Mouse (Mus musculus): ENCODE measurements around the gene Il16.
"Not testable (repeated sequence)": the region's sequence is repeated elsewhere in the genome, so short reads cannot be mapped to it uniquely, and the experiment has no call there.

Gene Il16

DNA sequence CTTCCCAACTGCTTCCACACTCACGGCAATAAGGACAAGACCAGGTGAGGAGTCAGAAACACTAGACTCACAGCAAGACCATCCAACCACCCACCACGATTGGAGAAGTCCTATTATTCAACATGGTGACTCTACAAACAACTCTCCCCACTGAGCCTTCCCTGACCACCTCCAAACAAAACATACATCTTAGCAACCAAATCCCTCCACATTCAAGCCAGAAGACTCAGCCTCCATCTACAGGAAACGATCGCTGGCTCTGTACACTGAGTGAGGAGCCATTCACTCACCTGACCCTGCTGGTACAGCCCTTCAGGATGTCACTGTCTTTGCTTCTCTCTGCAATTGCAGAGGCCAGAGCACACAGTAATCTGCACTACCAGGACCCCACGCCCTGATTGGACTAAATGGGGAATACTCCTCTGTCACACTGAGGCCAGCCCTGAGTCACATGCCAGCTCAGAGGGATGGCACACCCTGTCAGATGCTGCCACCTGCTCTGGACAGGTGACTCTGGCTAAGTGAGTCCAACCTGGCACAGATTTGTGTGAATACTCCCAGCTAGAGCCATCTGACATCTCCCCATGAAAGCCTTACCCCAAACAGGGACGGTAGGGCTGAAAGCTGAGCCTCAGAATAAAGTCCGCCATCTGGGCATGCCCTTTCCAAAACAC lies 10.3 kb downstream of the Il16 start:
- DNase-seq: no peak

DNA sequence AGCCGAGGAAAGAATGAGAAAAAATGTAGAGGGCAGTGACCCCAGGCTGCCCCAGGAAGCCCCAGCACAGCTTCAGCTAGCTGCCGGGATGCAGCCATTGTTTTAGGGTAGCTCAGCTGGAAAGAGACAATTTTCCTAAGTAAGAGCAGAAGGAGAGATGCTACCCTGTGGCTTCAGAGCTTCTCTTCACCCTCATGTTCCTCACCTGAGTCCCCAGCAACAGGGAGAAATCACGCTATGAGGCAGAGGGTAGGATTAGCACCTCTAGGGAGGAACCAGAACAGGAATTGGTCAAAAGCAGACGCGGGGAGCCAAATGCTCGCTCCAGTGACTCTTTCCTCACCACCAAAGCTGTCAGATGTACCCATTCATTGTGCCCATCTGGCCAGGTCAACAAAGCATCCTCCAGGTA lies 10.8 kb downstream of the Il16 start:
- no peak for DNase-seq

DNA sequence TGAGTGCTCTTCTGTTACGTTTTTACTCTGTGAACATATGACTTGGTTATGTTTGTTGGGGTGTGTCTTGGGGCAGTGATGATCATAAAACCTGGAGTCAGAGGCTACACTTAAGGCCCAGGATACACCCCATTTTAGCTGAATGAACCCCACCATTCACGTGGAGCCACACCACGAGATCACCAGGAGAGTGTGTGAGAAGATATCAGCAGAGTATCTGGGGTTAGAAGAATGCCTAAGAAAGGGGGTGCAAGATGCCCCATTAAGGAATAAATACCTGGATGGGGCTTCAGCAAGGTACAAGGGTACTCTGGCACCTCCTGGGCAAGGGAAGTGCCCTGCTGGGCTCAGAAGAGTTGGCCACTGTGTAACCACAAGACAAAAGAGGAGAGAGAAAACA lies 11.3 kb downstream of the Il16 start:
- DNase-seq: no peak

DNA sequence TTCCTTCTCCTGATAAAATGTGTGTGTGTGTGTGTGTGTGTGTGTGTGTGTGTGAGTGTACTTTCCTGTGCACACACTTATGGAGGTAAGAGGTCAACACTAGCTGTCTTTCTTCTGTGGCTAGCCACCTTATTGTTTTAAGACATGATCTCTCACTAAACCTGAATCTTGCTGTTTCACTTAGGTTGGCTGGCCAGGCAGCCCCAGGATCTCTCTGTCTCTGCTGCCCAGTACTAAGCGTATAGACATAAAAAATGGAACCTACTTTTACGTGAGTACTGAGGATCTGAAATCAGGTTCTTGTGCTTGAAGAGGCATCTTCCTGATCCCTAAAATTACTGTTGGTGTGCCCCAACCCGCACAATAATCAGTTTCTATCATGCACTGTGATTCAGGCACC lies 12.7 kb downstream of the Il16 start:
- no peak for DNase-seq

DNA sequence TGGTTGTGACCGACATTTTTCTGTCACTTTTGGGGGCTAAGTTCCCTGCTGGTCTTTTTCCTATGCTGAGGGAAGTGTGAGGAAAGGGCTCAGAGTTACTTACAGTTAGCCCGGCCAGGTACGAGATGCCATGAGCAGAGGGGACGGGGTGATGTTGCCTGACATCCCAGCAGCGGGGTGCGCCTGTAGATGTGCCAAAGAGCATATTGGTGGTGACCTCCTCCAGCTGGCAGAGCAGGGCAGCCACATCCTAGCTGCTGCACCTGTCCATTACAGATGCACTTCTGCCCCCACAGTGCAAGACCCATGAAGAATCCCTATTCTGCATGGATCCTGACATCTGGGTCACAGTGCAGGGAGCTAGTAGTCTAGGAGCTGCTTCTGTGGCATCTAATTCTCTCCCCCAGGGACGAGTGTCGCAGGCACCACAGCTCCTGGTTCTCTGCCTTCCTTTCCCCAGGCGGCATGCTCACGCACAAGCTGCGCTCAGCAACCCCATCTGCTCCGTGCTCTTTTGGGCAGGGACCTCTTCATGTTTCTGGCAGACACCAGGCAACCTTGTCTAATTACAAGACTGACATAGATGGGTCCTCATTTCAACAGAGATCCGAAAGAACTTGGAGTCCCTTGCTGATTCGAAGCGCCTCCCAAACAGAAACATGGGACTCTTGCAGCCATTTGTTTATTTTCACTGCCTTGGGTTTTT lies 13.4 kb downstream of the Il16 start:
- DNase-seq: no peak

DNA sequence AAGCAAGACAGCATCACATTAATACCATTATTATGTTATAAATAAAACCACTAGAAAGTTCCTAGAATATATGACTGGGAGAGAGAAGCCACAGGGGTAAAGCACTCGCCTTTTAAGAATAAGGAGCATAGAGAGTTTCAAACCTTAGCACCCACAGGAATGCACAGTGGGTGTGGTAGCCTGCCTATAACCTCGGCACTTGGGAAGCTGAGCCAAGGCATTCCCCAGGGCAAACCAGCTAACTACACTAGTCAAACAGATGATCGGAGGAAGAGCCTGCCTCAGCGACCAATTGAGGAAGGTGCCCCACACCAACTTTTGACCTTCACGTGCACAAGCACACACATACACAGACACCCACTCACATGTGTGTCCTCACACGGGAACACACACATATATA lies 14.2 kb downstream of the Il16 start:
- no peak for DNase-seq

DNA sequence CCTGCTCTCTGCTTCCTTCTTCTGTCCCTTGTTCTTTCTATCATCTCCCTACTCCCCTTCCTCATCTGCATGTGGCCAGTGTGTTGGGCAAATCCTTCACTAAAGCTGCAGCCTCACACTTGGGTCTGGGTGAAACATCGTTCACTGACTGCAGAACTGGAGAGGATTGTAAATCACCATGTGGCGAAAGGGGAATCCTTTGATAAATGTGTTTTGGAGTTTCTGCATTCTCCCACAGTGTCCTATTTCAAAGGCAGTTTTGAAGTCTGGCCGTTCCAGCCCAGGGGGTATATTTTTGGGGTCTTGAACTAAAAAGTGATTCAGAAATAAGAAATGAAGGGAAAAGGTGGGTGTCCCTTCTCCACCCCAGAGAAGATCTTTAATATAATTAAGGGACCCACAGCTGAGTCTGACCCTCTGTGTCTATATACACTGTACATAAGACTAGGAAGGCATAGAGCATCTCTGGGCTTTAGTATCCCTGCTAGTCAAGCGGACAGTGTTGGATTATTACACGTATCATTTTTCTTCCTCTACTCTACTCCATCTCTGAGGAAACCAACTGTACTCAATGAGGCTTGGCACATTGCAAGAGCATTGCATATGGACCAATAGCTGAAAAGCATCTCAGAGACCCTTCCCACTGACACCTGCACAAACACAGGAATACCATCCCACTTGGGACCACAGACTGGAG lies 18.4 kb downstream of the Il16 start:
- no peak for DNase-seq

DNA sequence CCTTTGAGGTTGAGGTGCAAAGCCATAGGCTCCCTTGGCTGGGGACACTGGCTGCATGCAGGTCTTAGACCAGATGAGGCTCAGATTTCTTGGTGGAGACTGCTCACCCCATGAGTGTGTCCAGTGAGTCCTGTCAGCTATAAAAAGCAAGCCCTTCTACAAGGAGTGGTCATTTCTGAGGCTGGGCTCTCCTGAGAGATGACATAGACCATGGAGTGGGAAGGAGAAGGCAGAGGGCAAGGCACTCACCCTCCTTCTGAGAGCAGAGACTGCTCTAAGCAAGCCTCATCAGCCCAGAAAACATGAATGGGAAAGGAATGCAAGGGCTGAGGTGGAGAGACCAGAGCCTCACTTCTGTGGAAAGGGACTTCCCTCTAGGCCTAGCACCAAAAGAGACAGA lies 19.7 kb downstream of the Il16 start:
- DNase-seq: no peak

DNA sequence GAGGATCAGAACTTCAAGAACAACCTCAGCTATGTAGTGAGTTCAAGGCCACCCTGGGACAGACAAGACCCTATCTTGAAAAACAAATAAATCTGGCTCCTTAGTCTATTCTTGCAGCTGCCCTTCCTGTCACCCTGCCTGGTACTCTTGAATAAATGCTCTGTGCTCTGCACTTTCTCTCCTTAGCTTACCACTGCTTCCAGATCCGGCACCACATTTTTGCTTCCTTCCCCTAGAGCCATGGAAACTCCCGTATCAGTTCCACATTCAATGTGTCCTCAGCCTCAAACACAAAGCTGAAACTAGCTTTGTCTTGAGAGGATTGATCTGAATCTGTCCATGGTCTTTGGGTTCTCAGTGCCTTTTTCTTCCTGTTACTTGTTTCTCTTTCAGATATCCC lies 21.0 kb downstream of the Il16 start:
- no peak for DNase-seq

DNA sequence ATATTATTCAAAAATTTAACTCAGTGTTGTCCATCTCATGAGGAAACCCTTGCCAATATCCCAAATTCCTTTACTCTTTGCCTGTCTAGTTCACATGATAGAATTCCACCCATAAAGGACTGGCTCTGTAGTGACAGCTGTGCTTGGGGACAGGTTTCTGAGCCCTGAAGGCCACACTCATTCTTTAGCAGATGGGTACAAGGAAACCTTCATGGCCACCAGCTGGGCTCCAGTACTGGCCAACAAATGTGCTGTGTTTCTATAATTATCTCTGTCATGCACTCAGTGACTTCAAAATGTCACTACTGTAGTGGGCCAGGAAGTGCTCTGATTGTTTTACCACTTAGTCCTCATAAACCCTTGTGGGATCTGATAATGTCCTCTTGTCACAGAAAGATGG lies 21.6 kb downstream of the Il16 start:
- no peak for DNase-seq

DNA sequence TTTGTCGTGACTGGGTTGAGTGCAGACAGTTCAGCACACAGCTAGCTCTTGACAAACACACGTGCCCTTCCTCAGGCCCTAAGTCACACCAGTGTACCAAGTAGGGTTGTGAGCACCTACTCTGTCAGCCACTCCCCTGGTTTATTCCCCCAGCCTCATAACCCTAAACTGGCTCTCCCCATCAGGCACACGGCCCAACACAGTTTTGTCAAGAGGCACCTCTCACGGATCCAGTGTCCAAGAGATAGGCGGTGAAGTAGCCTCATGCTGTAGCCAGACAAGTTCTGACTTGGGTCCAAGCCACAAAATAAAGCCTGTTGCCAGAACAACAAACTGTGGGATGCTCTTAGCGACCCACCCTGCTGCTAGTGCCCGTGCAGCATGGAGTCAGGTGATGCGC lies 22.3 kb downstream of the Il16 start:
- DNase-seq: no peak

DNA sequence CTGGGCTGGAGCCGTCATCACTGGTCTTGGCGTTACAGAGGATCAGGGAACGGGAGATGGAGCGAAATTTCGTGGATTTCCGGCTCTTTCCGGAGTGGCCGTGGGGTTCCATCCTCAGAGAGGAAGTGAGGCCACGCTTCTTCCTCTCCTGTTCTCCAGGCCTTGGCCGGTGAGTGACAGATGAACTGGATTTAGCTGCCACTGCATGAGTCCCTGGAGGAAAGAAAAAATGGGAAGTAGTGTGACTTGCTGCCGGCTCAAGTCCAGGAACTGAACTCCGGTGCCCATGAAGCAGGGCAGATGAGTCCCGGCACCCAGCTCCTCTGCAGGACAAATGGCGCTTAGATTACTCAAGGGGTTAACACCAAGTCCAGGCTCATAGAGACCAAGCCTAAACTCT lies 23.0 kb downstream of the Il16 start:
- DNase-seq: no peak

DNA sequence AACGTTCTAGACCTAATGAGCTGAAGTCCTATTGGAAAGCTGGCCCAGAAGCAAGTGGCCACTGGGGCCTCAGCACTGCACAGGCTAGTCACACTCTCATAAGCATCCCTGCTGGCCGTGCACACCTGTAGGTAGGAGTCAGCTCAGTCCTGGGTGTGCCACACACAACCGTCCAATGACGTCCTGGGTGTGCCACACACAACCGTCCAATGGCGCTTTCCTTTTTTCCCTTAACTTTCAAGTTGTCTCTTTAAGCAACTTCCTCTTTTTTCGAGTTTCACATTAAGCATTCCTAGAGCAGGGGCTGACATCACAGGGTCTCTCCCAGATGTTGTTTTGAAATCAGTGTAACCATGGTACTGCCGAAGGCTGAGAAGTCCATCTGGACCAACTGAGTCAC lies 25.3 kb downstream of the Il16 start:
- DNase-seq: no peak

DNA sequence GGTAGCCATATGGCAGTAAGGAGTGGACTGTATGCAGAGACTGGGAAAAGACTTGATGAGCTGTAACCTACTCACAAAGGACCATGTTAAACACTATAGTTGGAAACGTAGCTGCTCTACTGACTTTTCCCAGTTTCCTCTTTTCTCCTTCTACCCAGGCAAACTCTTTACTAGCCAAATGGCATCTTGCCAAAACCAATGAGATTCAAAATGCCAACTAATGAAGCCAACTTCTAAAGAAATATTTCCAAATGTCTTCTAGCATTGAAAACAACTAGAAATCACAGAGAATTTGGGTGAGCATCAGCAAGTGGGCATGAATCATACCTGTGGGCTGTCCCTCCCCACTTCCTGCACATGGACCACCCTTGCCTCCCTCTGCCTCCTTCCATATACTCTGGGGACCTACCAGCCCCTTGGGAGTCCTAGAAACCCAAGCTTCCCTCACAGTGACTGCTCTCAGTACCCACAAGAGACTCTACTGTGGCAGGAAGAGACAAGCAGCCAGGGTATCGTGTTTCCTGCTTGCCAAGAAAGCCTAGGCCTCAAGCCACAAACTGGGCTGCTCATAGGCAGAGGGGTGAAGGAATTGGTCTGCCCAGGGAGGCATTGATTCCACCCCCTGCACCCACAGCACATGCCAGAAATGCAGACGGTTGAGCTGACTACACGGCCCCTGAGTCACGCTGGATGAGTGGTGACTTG lies 28.4 kb downstream of the Il16 start:
- no peak for DNase-seq

DNA sequence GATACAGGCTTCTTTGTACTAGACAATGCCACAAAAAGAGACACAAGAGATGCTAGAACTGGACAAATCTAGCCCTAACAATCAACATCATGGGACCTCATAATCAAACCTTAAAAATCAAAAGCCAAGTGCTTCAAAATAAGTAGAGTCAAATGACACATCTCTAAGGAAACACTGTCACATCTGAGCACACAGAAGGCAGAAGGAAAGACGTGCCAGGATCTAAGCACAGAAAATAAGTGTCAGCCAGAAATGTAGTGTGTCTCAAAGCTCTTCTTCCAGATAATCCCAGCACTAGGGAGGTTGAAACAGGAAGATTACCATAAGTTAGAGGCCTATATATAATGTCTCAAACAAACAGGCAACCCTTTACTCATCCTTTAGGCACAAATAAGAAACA lies 31.9 kb downstream of the Il16 start:
- DNase-seq: no peak

DNA sequence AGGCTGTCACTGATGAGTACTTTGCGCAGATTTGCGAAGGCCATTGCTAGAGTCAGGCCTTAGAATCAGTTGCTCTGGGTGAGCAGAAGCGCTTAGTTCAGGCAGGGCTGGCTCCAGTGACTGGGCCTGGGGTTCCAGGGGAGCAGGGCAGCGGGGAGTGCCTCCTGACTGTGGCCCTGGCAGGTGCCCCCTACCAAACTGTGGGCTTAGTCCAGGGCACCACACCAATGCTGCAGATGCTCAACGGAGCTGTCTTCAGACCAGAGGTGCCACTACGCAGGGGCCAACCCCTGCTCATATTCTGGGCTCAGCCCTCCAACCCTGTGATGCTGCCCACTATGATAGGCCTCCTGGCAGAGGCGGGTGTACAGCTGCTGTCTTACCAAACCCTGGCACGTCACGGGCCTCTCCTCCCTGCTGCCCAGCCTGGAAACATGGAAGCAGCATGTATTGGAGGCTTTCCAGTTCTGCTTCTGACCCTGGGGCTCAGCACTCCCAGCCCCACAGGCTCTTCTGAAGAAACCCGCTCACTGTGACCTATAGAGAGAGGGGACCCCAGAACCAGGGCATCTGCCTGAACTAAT lies 33.8 kb downstream of the Il16 start:
- not testable (repeated sequence) for DNase-seq

DNA sequence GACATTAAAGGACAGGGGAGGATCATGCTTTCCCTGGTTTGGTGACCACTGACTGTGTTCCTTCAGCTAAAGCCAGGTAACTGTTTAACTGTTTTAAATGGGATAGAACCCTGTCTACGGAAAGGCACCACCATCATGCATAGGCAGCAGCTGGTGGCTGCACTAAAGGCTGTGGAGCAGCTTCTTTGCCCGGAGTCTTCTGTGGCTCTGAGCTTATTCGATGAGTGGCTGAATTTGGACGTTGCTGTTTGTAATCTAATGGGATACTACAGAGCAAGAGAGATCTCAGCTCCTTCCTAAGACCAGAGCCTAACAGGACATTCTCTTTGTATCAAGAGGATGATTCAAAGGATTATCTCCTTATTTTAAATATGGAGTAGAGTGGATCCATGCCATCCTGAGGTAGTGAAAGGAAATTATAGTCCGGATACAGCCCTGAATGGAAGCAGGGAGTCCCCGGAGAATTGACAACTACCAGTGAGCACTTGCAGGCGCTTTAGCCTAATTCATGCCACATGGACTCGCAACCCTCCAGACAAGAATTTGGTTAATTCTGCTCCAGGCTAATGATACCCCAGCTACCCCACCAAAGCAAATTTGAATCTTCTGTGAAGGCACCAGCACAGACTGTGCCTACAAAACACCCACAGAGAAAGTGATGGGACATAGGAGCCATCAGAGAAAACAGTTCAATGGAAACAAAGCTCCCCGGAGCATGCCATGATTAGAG lies 42.3 kb downstream of the Il16 start:
- no peak for DNase-seq

DNA sequence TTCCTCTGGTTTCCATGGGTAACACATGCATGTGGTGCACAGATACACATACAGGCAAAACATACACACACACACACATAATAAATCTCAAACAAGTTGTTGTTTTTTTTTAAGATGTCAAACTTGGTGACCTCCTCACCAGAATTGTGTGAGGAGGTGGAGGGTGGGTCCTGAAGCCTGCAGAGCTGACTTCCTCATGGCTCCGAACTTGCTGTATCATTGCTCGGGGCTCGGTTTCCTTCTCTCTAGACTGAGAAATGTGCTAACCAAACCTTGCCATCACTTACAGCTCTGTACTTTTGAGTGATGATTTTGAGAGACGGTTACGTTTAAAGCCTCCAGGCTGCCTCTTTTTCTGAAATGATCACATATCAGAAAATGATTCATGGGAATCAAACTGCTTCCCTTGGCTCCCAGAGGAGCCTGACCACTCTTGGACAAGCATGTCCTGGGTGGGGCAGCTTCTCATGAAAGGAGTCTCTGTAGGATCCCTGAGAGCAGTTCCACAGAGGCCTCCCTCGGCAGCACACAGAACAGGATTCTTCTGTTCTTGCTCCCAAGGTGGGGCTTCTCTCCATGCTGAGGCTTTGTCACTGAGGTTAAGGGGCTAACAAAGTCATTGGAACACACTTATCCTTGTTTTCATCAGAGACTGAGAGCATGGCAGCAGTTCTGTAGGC lies 46.3 kb downstream of the Il16 start:
- no peak for DNase-seq

DNA sequence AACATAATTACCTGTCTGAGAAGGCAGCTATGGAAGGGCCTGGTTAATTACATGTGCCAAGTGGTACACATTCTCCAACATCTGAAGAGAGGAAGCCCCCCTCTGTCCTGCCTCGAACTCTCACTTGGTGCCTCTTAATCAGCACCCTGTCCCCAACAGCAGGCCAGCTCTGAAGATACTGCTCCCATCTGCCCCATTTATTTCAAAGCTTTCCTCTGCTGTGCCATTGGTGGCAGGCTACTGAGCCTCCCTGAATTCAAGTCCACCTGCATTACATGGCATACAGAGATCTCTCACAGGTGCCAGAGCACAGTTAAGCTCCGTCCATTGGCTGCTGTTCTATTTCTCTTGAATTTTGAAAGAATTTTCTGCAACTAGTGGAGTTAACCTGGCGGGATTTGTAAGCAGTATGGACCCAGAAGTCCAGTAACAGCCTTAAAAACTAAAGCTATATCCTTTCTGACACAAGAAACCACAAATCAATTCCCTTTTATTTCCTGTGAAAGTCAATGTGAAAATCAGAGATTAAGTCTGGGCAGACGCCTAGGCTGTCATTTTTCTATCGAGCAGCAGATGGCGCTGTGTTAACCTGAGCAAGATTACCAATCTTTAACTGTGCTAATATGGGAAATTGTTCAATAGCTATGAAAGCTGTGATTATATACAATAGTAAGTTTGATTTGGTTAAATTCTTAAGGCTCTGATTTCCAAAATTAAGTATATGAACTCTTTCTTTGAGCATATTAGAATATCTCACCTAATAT lies 49.9 kb downstream of the Il16 start:
- DNase-seq: no peak

DNA sequence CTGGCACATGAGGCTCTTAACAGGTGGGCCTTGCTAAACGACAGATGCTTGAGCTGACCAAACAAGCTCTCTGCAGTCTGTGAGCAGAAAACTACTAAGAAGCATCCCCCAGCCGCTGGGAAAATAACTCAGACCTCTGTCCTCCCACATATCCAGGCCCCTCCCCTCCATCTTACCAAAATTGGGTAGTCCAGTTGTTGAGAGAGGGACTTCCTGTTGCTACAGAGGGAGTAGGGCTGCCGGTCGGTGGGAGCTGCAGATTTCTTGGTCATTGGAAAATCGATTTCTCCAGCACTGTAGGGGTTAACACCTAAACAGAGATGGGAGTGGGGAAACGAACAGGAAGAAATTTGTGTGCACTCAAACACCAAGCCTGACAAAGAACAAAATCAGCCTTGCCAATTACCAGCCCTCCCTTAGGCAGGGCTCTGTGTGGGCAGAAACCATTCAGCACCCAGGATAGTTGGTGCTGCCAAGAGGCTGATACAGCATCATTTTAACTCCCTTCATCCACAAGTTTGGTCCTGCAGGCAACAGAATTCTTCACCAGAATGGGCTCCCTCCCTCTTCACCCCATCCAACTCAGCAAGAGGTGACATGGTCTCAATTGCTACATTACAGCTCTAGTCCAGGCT lies 62.8 kb downstream of the Il16 start:
- no peak for DNase-seq

DNA sequence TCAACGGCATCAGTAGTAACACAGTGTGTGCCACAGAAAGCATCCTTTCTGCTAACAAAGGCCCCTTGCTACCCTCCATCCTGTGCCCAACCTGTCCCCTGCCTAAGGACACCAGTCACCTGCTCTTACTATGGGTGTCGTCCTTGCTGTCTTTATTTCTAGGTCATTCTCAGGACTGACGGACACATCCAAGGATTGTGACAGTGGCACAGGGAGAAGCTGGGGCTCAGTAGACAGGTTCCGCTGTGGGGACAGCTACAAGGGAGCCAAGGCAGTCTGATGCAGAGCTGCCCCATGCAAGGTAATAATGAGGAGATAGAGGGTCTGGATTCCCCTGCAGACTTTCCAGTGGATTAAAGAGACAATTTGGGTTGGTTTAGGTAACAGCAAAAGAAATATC lies 67.0 kb downstream of the Il16 start:
- DNase-seq: no peak

Data from lung, adult 18-20 months (tissue).